Mouse (Mus musculus): ENCODE measurements around the gene Zfp229. TPM values are rescaled to one million over a fixed set of nuclear protein-coding genes. Genes with fewer than 3 reads are reported as not detected.
"Not testable (repeated sequence)": the region's sequence is repeated elsewhere in the genome, so short reads cannot be mapped to it uniquely, and the experiment has no call there.

The Zfp229 gene
- 5.8 and 8.6 TPM in 2 replicates for total RNA-seq (2017)

- ATAC-seq (replicated peaks; ENCODE audit: low read depth, poor library complexity, severe bottlenecking): not testable (repeated sequence)
Measured at GRCm38 (mm10) chr17:21730495-21730894, at the start of gene Zfp229. Gene Zfp229, plus strand, starts transcription at chr17:21730795.

GRCm38 (mm10) chr17:21691560-21691959 lies 39.0 kb upstream of the Zfp229 start, which contains the start of gene Gm10226:
Gene Gm10226, plus strand, starts transcription at chr17:21691860.
- ATAC-seq (replicated peaks; ENCODE audit: low read depth, poor library complexity, severe bottlenecking): no peak

GRCm38 (mm10) chr17:21693342-21693741 lies 37.3 kb upstream of the Zfp229 start:
- ATAC-seq (replicated peaks; ENCODE audit: low read depth, poor library complexity, severe bottlenecking): no peak

- ATAC-seq (replicated peaks; ENCODE audit: low read depth, poor library complexity, severe bottlenecking): no peak
Measured at GRCm38 (mm10) chr17:21696073-21696472, 34.5 kb upstream of the Zfp229 start.

GRCm38 (mm10) chr17:21702281-21703240 lies 28.0 kb upstream of the Zfp229 start:
- peak; percentile 50 for ATAC-seq (replicated peaks; ENCODE audit: low read depth, poor library complexity, severe bottlenecking)

- peak; percentile 64 for ATAC-seq (replicated peaks; ENCODE audit: low read depth, poor library complexity, severe bottlenecking)
Measured at GRCm38 (mm10) chr17:21703414-21703813, 27.2 kb upstream of the Zfp229 start.

- ATAC-seq (replicated peaks; ENCODE audit: low read depth, poor library complexity, severe bottlenecking): peak; percentile 85
Measured at GRCm38 (mm10) chr17:21707343-21707996, 23.1 kb upstream of the Zfp229 start, which contains the start of gene Zfp760. Gene Zfp760, plus strand, starts transcription at chr17:21707741.

GRCm38 (mm10) chr17:21708401-21708800 lies 22.2 kb upstream of the Zfp229 start:
- no peak for ATAC-seq (replicated peaks; ENCODE audit: low read depth, poor library complexity, severe bottlenecking)

GRCm38 (mm10) chr17:21733049-21733448 lies 2.5 kb downstream of the Zfp229 start:
- no peak for ATAC-seq (replicated peaks; ENCODE audit: low read depth, poor library complexity, severe bottlenecking)

GRCm38 (mm10) chr17:21733529-21734031 lies 3.0 kb downstream of the Zfp229 start:
- peak; percentile 97 for ATAC-seq (replicated peaks; ENCODE audit: low read depth, poor library complexity, severe bottlenecking)

GRCm38 (mm10) chr17:21752791-21753190 lies 22.2 kb downstream of the Zfp229 start:
- no peak for ATAC-seq (replicated peaks; ENCODE audit: low read depth, poor library complexity, severe bottlenecking)

- peak; percentile 54 for ATAC-seq (replicated peaks; ENCODE audit: low read depth, poor library complexity, severe bottlenecking)
Measured at GRCm38 (mm10) chr17:21753342-21754208, 23.0 kb downstream of the Zfp229 start.

- ATAC-seq (replicated peaks; ENCODE audit: low read depth, poor library complexity, severe bottlenecking): no peak
Measured at GRCm38 (mm10) chr17:21770336-21770735, 39.7 kb downstream of the Zfp229 start.

- no peak for ATAC-seq (replicated peaks; ENCODE audit: low read depth, poor library complexity, severe bottlenecking)
Measured at GRCm38 (mm10) chr17:21792256-21792655, 61.7 kb downstream of the Zfp229 start.

- not testable (repeated sequence) for ATAC-seq (replicated peaks; ENCODE audit: low read depth, poor library complexity, severe bottlenecking)
Measured at GRCm38 (mm10) chr17:21801373-21801772, 70.8 kb downstream of the Zfp229 start.

Other genes starting within 250 kb of the Zfp229 start
- 9.1 and 14.6 TPM in 2 replicates for gene Zfp53, start 241.8 kb upstream of the Zfp229 start, total RNA-seq (2017)
- 39.2 and 47.4 TPM in 2 replicates for gene Zfp52, start 195.3 kb upstream of the Zfp229 start, total RNA-seq (2017)
- 2.9 and 5.2 TPM in 2 replicates for gene Zfp948, start 163.8 kb upstream of the Zfp229 start, total RNA-seq (2017)
- gene Zfp983, start 80.2 kb upstream of the Zfp229 start, total RNA-seq (2017): 4.7 and 6.5 TPM in 2 replicates
- 26.4 TPM in 1 of 2 replicates, not detected in the other for gene Gm10226, start 38.9 kb upstream of the Zfp229 start, total RNA-seq (2017)
- 10.9 and 13.4 TPM in 2 replicates for gene Zfp760, start 23.1 kb upstream of the Zfp229 start, total RNA-seq (2017)
- 9.8 and 11.1 TPM in 2 replicates for gene Zfp820, start 115.0 kb downstream of the Zfp229 start, total RNA-seq (2017)
- 6.9 and 9.8 TPM in 2 replicates for gene Zfp995, start 179.1 kb downstream of the Zfp229 start, total RNA-seq (2017)
- gene Zfp942, start 231.7 kb downstream of the Zfp229 start, total RNA-seq (2017): 26.2 and 36.2 TPM in 2 replicates
- 26.1 and 26.2 TPM in 2 replicates for gene Zfp943, start 231.8 kb downstream of the Zfp229 start, total RNA-seq (2017)